Mouse (Mus musculus): ENCODE measurements around the gene Cited1. TPM values are rescaled to one million over a fixed set of nuclear protein-coding genes. Genes with fewer than 3 reads are reported as not detected.

Gene Cited1
- polyA plus RNA-seq (2017; shearing (Covaris generic)), result not detected

DNA sequence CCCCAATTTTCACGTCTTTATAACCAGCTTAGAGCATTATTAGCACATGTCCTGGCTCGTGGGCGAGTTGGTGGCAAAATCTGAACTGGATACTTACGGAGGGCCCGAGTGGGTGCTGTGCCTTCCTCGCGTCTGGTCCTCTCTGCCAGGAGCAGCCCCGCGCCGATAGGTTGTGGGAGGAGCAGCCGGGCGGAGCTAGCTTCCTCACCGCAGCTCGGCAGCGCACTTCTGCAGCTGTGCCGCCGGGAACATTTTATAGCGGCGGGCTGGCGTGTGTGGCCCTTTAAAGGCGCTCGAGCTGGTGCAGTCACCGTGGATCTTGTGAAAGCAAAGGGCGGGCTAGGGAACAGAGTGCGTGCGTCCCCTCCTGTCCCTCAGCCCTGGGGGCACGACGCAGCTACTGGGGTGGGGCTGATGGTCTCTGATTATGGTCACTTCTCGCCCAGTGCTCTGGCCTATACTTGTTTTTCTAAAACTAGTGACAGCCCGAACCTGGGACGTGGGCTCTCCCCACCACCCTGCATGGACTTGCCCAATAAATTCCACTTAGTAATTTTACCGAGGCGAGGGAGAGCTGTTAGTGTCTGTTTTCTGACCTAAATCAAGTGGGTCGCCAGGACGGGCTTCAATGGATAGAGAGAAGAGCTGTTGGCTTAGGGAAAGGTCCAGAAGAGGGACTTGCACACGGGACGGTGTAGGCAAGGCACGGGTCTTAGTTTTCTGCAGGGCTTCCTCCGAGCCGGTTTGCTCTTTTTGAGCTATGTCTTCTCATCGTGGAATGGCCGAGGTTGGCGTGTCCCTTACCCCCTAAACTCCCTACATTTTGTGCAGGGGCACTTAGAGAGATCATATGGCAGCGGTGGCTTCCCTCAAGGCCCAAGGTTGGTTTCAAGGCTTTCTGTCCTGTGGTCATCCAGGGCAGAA lies at the start of gene Cited1:
Cited1 (minus strand) TSS at position 245 of the 924 bp plus-strand sequence.

Other genes starting within 250 kb of the Cited1 start
- gene Rtl5, start 180.9 kb downstream of the Cited1 start, polyA plus RNA-seq (2017; shearing (Covaris generic)), result 0.17 TPM
- gene Pin4, start 132.7 kb downstream of the Cited1 start, polyA plus RNA-seq (2017; shearing (Covaris generic)), result 4.8 TPM
- gene Ercc6l, start 95.1 kb downstream of the Cited1 start, polyA plus RNA-seq (2017; shearing (Covaris generic)), result 3.0 TPM
- gene Rps4x, start 62.8 kb downstream of the Cited1 start, polyA plus RNA-seq (2017; shearing (Covaris generic)), result 674 TPM

Data from effector memory CD4-positive, alpha-beta T cell, adult 7 months (primary cell).